In genomic region chr12:54655292-54656038, GRCm38 (mm10) we compare ENCODE assay signal across 7 mouse cellular contexts. TPM values are rescaled to one million over a fixed set of nuclear protein-coding genes. Genes with fewer than 3 reads are reported as not detected.
A peak's percentile ranks its signal among the peaks of the same experiment; 100 is the strongest.
DNase-seq lines count a peak whose midpoint lies in the region; ATAC-seq and TF ChIP-seq lines count a peak whose summit lies in the region.

No protein-coding gene starts in this region.

- H3K27ac ChIP-seq in lung, postnatal 0 days (ENCODE audit: low read length), result peak overlapping the region; percentile 91
- H3K27ac ChIP-seq in hindbrain, embryonic 12.5 days, result peak overlapping the region; percentile 86
- peak overlapping the region; percentile 82 for H3K27ac ChIP-seq in midbrain, embryonic 15.5 days

- no peaks in the 10 kb centered on the region for H3K9me3 ChIP-seq in lung, postnatal 0 days (ENCODE audit: low read length)
- H3K9me3 ChIP-seq in hindbrain, embryonic 12.5 days (replicated peaks), result no peaks in the 10 kb centered on the region
- no peaks in the 10 kb centered on the region for H3K9me3 ChIP-seq in midbrain, embryonic 15.5 days

- H3K4me3 ChIP-seq in lung, postnatal 0 days (ENCODE audit: low read depth, low read length), result peak overlapping the region; percentile 68
- H3K4me3 ChIP-seq in hindbrain, embryonic 12.5 days, result peak overlapping the region; percentile 68
- peak overlapping the region; percentile 74 for H3K4me3 ChIP-seq in midbrain, embryonic 15.5 days

- no peaks in the 10 kb centered on the region for H3K36me3 ChIP-seq in lung, postnatal 0 days (ENCODE audit: insufficient read depth, low read length)
- H3K36me3 ChIP-seq in hindbrain, embryonic 12.5 days, result no peaks in the 10 kb centered on the region
- no peaks in the 10 kb centered on the region for H3K36me3 ChIP-seq in midbrain, embryonic 15.5 days (replicated peaks)

- peak overlapping the region; percentile 65 for H3K9ac ChIP-seq in lung, postnatal 0 days (replicated peaks; ENCODE audit: low read depth)
- peak overlapping the region; percentile 77 for H3K9ac ChIP-seq in hindbrain, embryonic 12.5 days
- H3K9ac ChIP-seq in midbrain, embryonic 15.5 days, result peak overlapping the region; percentile 67

- WGBS in lung, postnatal 0 days, result 16% methylated on average over 16 of the region's 16 CpGs
- 29% methylated on average over 16 of the region's 16 CpGs for WGBS in hindbrain, embryonic 12.5 days
- WGBS in midbrain, embryonic 15.5 days, result 25% methylated on average over 16 of the region's 16 CpGs

- no peaks in the 10 kb centered on the region for H3K27me3 ChIP-seq in lung, postnatal 0 days (replicated peaks; ENCODE audit: insufficient read depth, low read length)
- no peaks in the 10 kb centered on the region for H3K27me3 ChIP-seq in hindbrain, embryonic 12.5 days
- H3K27me3 ChIP-seq in midbrain, embryonic 15.5 days (replicated peaks), result no peaks in the 10 kb centered on the region

- no peak for ATAC-seq in lung, postnatal 0 days
- ATAC-seq in hindbrain, embryonic 12.5 days (ENCODE audit: low FRiP score), result no peak
- ATAC-seq in midbrain, embryonic 15.5 days (replicated peaks), result no peak

- DNase-seq in lung, postnatal 0 days (ENCODE audit: low spot score), result peak; percentile 58
- no peak for DNase-seq in lung, adult 18-20 months
- peak; percentile 28 for DNase-seq in c-Kit-positive CD71-negative TER-119-negative erythroid progenitor cells, embryonic 14.5 days (ENCODE audit: low read depth)
- no peak for DNase-seq in gastrocnemius, postnatal 25 days
- DNase-seq in thymus, postnatal 25 days, result no peak

- no peak for TF ChIP-seq CTCF in lung, postnatal 0 days (IDR thresholded peaks at IDR 0.05)

- H3K4me2 ChIP-seq in lung, postnatal 0 days (replicated peaks; ENCODE audit: low read depth, low read length), result peak overlapping the region; percentile 65
- peak overlapping the region; percentile 76 for H3K4me2 ChIP-seq in hindbrain, embryonic 12.5 days (replicated peaks)
- peak overlapping the region; percentile 65 for H3K4me2 ChIP-seq in midbrain, embryonic 15.5 days

- peaks cover 6% of the 10 kb centered on the region for H3K4me1 ChIP-seq in lung, postnatal 0 days (ENCODE audit: insufficient read depth, low read depth, low read length)
- peaks cover 27% of the 10 kb centered on the region for H3K4me1 ChIP-seq in hindbrain, embryonic 12.5 days
- peaks cover 26% of the 10 kb centered on the region for H3K4me1 ChIP-seq in midbrain, embryonic 15.5 days

- TF ChIP-seq EP300 in lung, postnatal 0 days (IDR thresholded peaks at IDR 0.05), result no peak

RNA-seq across cellular contexts. Expression of gene Sptssa, which starts 0.9 kb away (rescaled TPM):
- polyA plus RNA-seq in lung, postnatal 0 days (2015; fragmentation: Nextera tagmentation; extraction: Ambion mirVana), result 134 and 155 TPM in 2 replicates
- 166 and 176 TPM in 2 replicates for polyA plus RNA-seq in hindbrain, embryonic 12.5 days (2016; fragmentation: Nextera tagmentation; extraction: Ambion mirVana)
- 169 and 171 TPM in 2 replicates for polyA plus RNA-seq in midbrain, embryonic 15.5 days (2015; fragmentation: Nextera tagmentation; extraction: Ambion mirVana)
- total RNA-seq in gastrocnemius, postnatal 25 days (2021), result 10 to 100 TPM; 17.0 to 17.9 TPM

RNA-seq across cellular contexts. Expression of gene Eapp, which starts 40.2 kb away (rescaled TPM):
- 80.8 and 82.5 TPM in 2 replicates for polyA plus RNA-seq in lung, postnatal 0 days (2015; fragmentation: Nextera tagmentation; extraction: Ambion mirVana)
- 79.8 and 85.3 TPM in 2 replicates for polyA plus RNA-seq in hindbrain, embryonic 12.5 days (2016; fragmentation: Nextera tagmentation; extraction: Ambion mirVana)
- 82.0 and 88.5 TPM in 2 replicates for polyA plus RNA-seq in midbrain, embryonic 15.5 days (2015; fragmentation: Nextera tagmentation; extraction: Ambion mirVana)
- total RNA-seq in gastrocnemius, postnatal 25 days (2021), result 10 to 100 TPM; 16.3 to 18.7 TPM

Comparison
In these comparisons a context has a peak if more than half of its experiments do, and no peak if none do; other contexts are left out.
1. DNase-seq: peak in lung, postnatal 0 days (single experiment) and c-Kit-positive CD71-negative TER-119-negative erythroid progenitor cells, embryonic 14.5 days (single experiment); none in lung, adult 18-20 months (0 of 2), gastrocnemius, postnatal 25 days (single experiment) and thymus, postnatal 25 days (single experiment).
2. Peak in every context shown above with its lines, with median percentiles within 50 percentile points of each other: H3K27ac ChIP-seq, H3K4me2 ChIP-seq, H3K4me3 ChIP-seq and H3K9ac ChIP-seq.